Mouse (Mus musculus): Measurements from ENCODE around the gene Olfr281.

DNA sequence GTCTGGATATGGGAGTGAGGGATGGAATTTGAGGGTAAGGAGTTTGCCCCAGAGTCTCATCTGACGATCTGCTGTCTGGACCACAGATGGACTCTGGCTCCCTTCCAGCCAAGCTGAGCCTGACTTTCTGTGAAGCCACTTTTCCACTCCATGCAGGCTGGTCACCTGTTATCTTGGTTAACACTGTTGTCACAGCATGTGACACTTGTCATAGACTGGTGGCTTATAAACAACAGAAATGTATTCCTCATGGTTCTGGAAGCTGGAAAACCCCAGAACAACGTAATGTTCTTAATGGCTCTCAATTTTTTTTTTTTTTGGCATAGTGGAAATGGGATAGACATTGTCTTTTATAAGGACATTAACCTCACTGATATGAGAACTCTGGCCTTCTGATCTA lies 42.8 kb upstream of the Olfr281 start:
- TF ChIP-seq EP300 (IDR thresholded peaks at IDR 0.05) (no peak), CTCF (IDR thresholded peaks at IDR 0.05) (no peak)

Measured in lung, postnatal 0 days (tissue).